Mouse (Mus musculus) embryonic facial prominence, embryonic 11.5 days (tissue): ENCODE measurements around the gene Itgb6. TPM values are rescaled to one million over a fixed set of nuclear protein-coding genes. Genes with fewer than 3 reads are reported as not detected.

Experiments
- ATAC-seq: fragments of 200-750 bp; cut with Nextera tagmentation; replicated peaks from 2 replicates; pipeline ENCODE4 v1.8.0; 2017; ENCODE audit warnings: low read depth; ENCODE audit not compliant: insufficient number of reproducible peaks, low FRiP score, low TSS enrichment
- DNase-seq: peaks from one replicate; pipeline ENCODE4 v3.0.0-alpha.2; 2015; ENCODE audit warnings: low spot score
- H3K27ac ChIP-seq: fragments of 300-500 bp; sonication (generic); replicated peaks from 2 replicates; pipeline ENCODE4 v1.5.1; 2014; ENCODE audit warnings: mild to moderate bottlenecking, low read depth, low read length, control low read depth
- H3K27me3 ChIP-seq: fragments of 300-500 bp; sonication (generic); 2 replicates; pipeline ENCODE4 v1.6.1; 2014; ENCODE audit warnings: mild to moderate bottlenecking, low read length, moderate library complexity, mixed read lengths; ENCODE audit not compliant: control insufficient read depth, insufficient read depth
- H3K36me3 ChIP-seq: fragments of 300-500 bp; sonication (generic); replicated peaks from 2 replicates; pipeline ENCODE4 v1.6.1; 2014; ENCODE audit warnings: low read depth, mild to moderate bottlenecking, low read length, moderate library complexity, mixed read lengths; ENCODE audit not compliant: control insufficient read depth, insufficient read depth
- H3K4me1 ChIP-seq: fragments of 300-500 bp; sonication (generic); 2 replicates; pipeline ENCODE4 v1.6.1; 2014; ENCODE audit warnings: low read length, mixed read lengths; ENCODE audit not compliant: control insufficient read depth, insufficient read depth
- H3K4me2 ChIP-seq: fragments of 300-500 bp; sonication (generic); 2 replicates; pipeline ENCODE4 v1.6.1; 2014; ENCODE audit warnings: low read depth, mild to moderate bottlenecking, control low read depth, low read length, moderate library complexity
- H3K4me3 ChIP-seq: fragments of 300-500 bp; sonication (generic); 2 replicates; pipeline ENCODE4 v1.5.1; 2014; ENCODE audit warnings: low read depth, low read length, control low read depth
- H3K9ac ChIP-seq: fragments of 300-500 bp; sonication (generic); replicated peaks from 2 replicates; pipeline ENCODE4 v1.6.1; 2014; ENCODE audit warnings: mild to moderate bottlenecking, control low read depth, low read length
- H3K9me3 ChIP-seq: fragments of 300-500 bp; sonication (generic); replicated peaks from 2 replicates; pipeline ENCODE4 v1.6.1; 2016; ENCODE audit warnings: mild to moderate bottlenecking, low read length, inconsistent platforms, mixed read lengths; ENCODE audit not compliant: control insufficient read depth
- WGBS: fragments of 180-500 bp; shearing (Covaris S2); extraction: QIAGEN DNeasy Blood & Tissue Kit; methylation state at CpG from one replicate; pipeline ENCODE4 v1.1.7; 2014; 5-methylcytosine and 5-hydroxymethylcytosine counted together
- polyA plus RNA-seq: library from polyadenylated mRNA; unstranded; fragments of >200 nt; fragmentation: Nextera tagmentation; extraction: Ambion mirVana; gene quantifications from 2 replicates; pipeline ENCODE4 v1.2.1, GENCODE M21; 2014

Itgb6 gene
- polyA plus RNA-seq, 1 experiment from 2014 or later = 1.9 TPM

- Histone ChIP-seq H3K9me3 (no peaks in the 10 kb centered on the region), H3K9ac (no peak overlapping the region), H3K4me3 (no peak overlapping the region), H3K27me3 (no peaks in the 10 kb centered on the region), H3K36me3 (no peaks in the 10 kb centered on the region), H3K27ac (no peak overlapping the region), H3K4me2 (no peak overlapping the region), H3K4me1 (no peaks in the 10 kb centered on the region)
- whole genome bisulfite sequencing = 62% methylated on average over 2 of the region's 2 CpGs
- no peak for ATAC-seq
- no peak for DNase-seq
Measured at GRCm38 (mm10) chr2:60630304-60630703, 92.1 kb downstream of the Itgb6 start.

DNA sequence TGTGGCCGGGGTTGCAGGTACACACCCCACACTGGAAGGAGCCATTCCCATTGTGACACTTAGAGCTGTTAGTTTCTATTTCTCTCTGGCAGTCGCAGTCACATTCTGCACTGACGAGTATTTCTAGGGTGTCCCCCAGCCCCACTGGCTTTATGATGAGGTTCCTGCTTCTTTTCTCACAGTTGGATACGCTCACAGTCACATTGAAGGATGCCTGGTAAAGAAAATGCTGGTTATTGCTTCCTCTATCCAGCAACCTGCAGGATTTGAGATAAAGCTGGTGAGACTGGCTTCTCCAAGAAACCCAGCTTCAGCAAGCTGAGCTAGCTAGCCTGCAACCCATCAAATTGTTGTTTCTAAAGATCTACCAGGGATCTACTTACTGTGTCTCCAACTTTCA is 94.5 kb downstream of the Itgb6 start:
- 80% methylated on average over 4 of the region's 4 CpGs for WGBS
- H3K27me3 ChIP-seq = no peaks in the 10 kb centered on the region
- H3K36me3 ChIP-seq = no peaks in the 10 kb centered on the region
- DNase-seq (no peak), ATAC-seq (no peak)
- H3K9me3 ChIP-seq = no peaks in the 10 kb centered on the region
- H3K9ac ChIP-seq = no peak overlapping the region
- no peak overlapping the region for H3K4me2 ChIP-seq
- no peak overlapping the region for H3K4me3 ChIP-seq
- no peak overlapping the region for H3K27ac ChIP-seq
- H3K4me1 ChIP-seq = no peaks in the 10 kb centered on the region

GRCm38 (mm10) chr2:60627515-60627914 is 94.9 kb downstream of the Itgb6 start:
- H3K9ac ChIP-seq = no peak overlapping the region
- ATAC-seq = no peak
- no peak overlapping the region for H3K27ac ChIP-seq
- H3K4me2 ChIP-seq = no peak overlapping the region
- no peaks in the 10 kb centered on the region for H3K4me1 ChIP-seq
- H3K36me3 ChIP-seq = no peaks in the 10 kb centered on the region
- WGBS = 74% methylated on average over 10 of the region's 10 CpGs
- H3K4me3 ChIP-seq = no peak overlapping the region
- no peaks in the 10 kb centered on the region for H3K27me3 ChIP-seq
- H3K9me3 ChIP-seq = no peaks in the 10 kb centered on the region
- no peak for DNase-seq

DNA sequence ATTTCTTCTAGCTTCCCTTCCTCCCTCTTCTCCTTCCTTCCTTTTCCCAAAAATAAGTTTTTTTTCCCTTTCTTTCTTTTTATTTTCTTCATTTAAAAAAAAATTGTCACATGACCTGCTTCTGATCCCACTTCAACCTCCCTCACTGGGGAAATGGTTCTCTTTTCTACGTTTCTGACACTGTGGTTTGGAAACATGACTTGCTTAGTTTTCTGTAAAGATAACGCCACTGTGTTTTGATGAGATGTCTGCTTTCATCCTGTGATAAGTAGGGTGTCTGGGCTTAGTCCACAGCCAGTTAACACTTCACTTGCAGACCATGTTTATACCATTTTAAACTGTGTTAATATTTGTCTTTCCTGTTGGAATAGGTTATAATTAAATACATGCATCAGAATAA is 96.7 kb downstream of the Itgb6 start:
- Histone ChIP-seq H3K9me3 (no peaks in the 10 kb centered on the region), H3K27ac (no peak overlapping the region), H3K36me3 (no peaks in the 10 kb centered on the region), H3K9ac (no peak overlapping the region), H3K27me3 (no peaks in the 10 kb centered on the region), H3K4me1 (no peaks in the 10 kb centered on the region), H3K4me3 (no peak overlapping the region), H3K4me2 (no peak overlapping the region)
- 59% methylated on average over 2 of the region's 2 CpGs for WGBS
- DNase-seq = no peak
- ATAC-seq = no peak

- no peaks in the 10 kb centered on the region for H3K4me1 ChIP-seq
- no peaks in the 10 kb centered on the region for H3K27me3 ChIP-seq
- no peaks in the 10 kb centered on the region for H3K9me3 ChIP-seq
- no peak overlapping the region for H3K9ac ChIP-seq
- H3K4me3 ChIP-seq = no peak overlapping the region
- ATAC-seq = no peak
- no peak overlapping the region for H3K27ac ChIP-seq
- H3K36me3 ChIP-seq = no peaks in the 10 kb centered on the region
- DNase-seq = no peak
- WGBS = 82% methylated on average over 7 of the region's 7 CpGs
- no peak overlapping the region for H3K4me2 ChIP-seq
Measured at GRCm38 (mm10) chr2:60622161-60622560, 100.3 kb downstream of the Itgb6 start.

GRCm38 (mm10) chr2:60614758-60615157 is 107.7 kb downstream of the Itgb6 start:
- whole genome bisulfite sequencing = 92% methylated on average over 7 of the region's 7 CpGs
- H3K9ac ChIP-seq = no peak overlapping the region

DNA sequence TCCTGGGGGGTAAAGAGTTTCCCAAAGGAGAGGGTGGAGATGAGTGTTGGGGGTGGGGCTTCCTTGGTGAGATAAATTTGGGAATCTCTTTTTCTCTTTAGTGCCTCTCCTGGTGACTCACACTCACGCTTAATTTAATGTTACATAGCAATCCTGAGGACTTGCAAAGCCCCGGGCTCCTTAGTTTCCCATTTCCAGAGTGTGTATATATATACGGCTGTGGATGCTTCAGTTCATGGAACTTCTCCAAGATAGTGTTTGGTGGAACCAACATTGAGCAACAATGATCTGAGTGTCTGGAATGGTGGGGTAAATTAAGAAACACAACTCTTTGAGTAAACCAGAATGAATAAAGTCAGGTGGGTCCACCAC is 108.6 kb downstream of the Itgb6 start:
- no peak overlapping the region for H3K4me3 ChIP-seq
- H3K9me3 ChIP-seq = no peaks in the 10 kb centered on the region
- ATAC-seq = no peak
- H3K27me3 ChIP-seq = no peaks in the 10 kb centered on the region
- no peak for DNase-seq
- 81% methylated on average over 3 of the region's 3 CpGs for WGBS
- no peak overlapping the region for H3K4me2 ChIP-seq
- no peaks in the 10 kb centered on the region for H3K4me1 ChIP-seq
- H3K36me3 ChIP-seq = no peaks in the 10 kb centered on the region
- no peak overlapping the region for H3K27ac ChIP-seq
- H3K9ac ChIP-seq = no peak overlapping the region

More at GRCm38 (mm10) chr2:60614758-60615157, 107.7 kb downstream of the Itgb6 start:
- Histone ChIP-seq H3K36me3 (no peaks in the 10 kb centered on the region), H3K27ac (no peak overlapping the region), H3K4me2 (no peak overlapping the region), H3K4me1 (no peaks in the 10 kb centered on the region), H3K9me3 (no peaks in the 10 kb centered on the region), H3K4me3 (no peak overlapping the region), H3K27me3 (no peaks in the 10 kb centered on the region)
- ATAC-seq (no peak), DNase-seq (no peak)

DNA sequence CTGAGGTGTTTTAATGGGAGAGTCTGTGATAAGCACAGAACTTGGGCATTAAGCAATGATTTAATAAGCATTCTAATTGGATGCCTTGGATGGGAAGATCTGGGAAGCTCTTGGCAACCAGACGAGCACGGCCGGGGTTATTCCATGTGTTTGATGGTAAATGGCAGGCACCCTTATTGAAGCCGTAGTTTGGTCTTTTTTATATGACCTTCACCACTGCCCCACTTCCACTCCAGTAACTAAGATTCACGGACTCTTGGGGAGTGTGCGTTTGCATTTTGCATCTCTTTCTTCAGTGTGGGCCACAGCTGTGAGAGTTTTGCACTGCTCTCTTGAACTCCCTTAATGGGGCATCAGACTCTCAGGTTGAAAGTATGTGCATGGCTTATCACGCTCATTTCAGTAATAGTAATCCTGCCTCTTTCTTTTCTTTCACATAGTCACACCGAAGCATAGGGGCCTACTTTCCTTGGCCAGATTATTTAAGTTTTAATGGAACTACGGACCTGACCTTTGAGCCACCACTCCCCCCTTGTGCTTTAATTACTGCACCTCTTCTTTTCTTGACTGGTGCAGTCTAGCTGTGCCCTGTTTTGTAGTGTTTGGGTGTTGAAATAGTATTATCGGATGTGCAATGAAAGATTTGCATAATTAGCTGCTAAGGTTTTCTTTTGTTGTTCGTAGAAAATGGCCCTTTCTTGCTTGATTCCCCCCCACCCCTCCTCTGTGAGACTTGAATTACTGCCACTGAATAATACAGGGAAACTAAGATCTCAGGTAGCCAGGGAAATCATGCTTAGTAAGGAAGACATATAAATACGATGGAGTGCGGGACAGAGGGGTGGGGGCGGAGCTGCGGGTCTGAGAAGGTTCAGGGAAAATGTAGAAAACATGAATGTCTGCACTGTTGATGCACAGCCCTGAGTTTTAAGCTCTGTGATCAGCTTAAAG is 109.3 kb downstream of the Itgb6 start:
- Histone ChIP-seq H3K9me3 (no peaks in the 10 kb centered on the region), H3K36me3 (no peaks in the 10 kb centered on the region), H3K9ac (no peak overlapping the region), H3K4me1 (no peaks in the 10 kb centered on the region), H3K4me3 (no peak overlapping the region), H3K27ac (no peak overlapping the region), H3K4me2 (no peak overlapping the region), H3K27me3 (no peaks in the 10 kb centered on the region)
- no peak for ATAC-seq
- no peak for DNase-seq
- 86% methylated on average over 15 of the region's 15 CpGs for WGBS
